Mouse (Mus musculus) cortical plate, adult 2 months (tissue): Measurements from ENCODE around the gene Slc36a1.

ENCODE experiments used
- CTCF ChIP-seq: fragments of 200-500 bp; IDR thresholded peaks from 2 replicates; pipeline ENCODE4 v1.5.1; 2011; ENCODE audit warnings: mild to moderate bottlenecking, control low read depth, low read length; ENCODE audit not compliant: insufficient read depth; ENCODE audit errors: extremely low read depth
- POLR2A ChIP-seq: fragments of 200-500 bp; IDR thresholded peaks from 2 replicates; pipeline ENCODE4 v1.6.1; 2011; ENCODE audit warnings: mild to moderate bottlenecking, low read length, control low read depth; ENCODE audit not compliant: insufficient read depth; ENCODE audit errors: extremely low read depth

GRCm38 (mm10) chr11:55190216-55190615, 13.9 kb upstream of the Slc36a1 start:
- TF ChIP-seq POLR2A (no peak), CTCF (no peak)
